ENCODE assay signal across 9 mouse cellular contexts in genomic region chr2:175965031-175965430, GRCm38 (mm10). TPM values are rescaled to one million over a fixed set of nuclear protein-coding genes. Genes with fewer than 3 reads are reported as not detected.
DNase-seq lines count a peak whose midpoint lies in the region; ATAC-seq and TF ChIP-seq lines count a peak whose summit lies in the region.
"Not testable (repeated sequence)": the region's sequence is repeated elsewhere in the genome, so short reads cannot be mapped to it uniquely, and the experiment has no call there.
"Had no signal": no experiment of that assay in that cellular context is flagged by ENCODE, and none has a peak within 500 bp of the region (broad histone marks: within the 10 kb centered on the region; RNA-seq: fewer than 3 reads in every experiment).

Gene Gm2026, plus strand, starts transcription at chr2:175965331.

- not testable (repeated sequence) for H3K36me3 ChIP-seq in embryonic facial prominence, embryonic 15.5 days; heart, embryonic 16.5 days (ENCODE audit: control insufficient read depth, insufficient read depth); intestine, embryonic 14.5 days (ENCODE audit: control insufficient read depth, insufficient read depth, low read length); lung, embryonic 14.5 days (ENCODE audit: insufficient read depth); neural tube, embryonic 12.5 days

- not testable (repeated sequence) for H3K27ac ChIP-seq in embryonic facial prominence, embryonic 15.5 days (replicated peaks); heart, embryonic 16.5 days (ENCODE audit: low read length); intestine, embryonic 14.5 days (ENCODE audit: low read depth); lung, embryonic 14.5 days (ENCODE audit: low read depth); neural tube, embryonic 12.5 days

- H3K4me1 ChIP-seq in embryonic facial prominence, embryonic 15.5 days; heart, embryonic 16.5 days (ENCODE audit: control insufficient read depth, insufficient read depth, low read length); intestine, embryonic 14.5 days (replicated peaks; ENCODE audit: control insufficient read depth, insufficient read depth, low read length); lung, embryonic 14.5 days (ENCODE audit: insufficient read depth); neural tube, embryonic 12.5 days: not testable (repeated sequence)

- not testable (repeated sequence) for ATAC-seq in embryonic facial prominence, embryonic 15.5 days (ENCODE audit: insufficient number of reproducible peaks, low FRiP score, low TSS enrichment, low read depth); heart, embryonic 16.5 days (replicated peaks; ENCODE audit: extremely low read depth, insufficient read depth, low FRiP score); intestine, embryonic 14.5 days (replicated peaks; ENCODE audit: low FRiP score, low TSS enrichment, low read depth); lung, embryonic 14.5 days (ENCODE audit: insufficient read depth); neural tube, embryonic 12.5 days (ENCODE audit: low FRiP score, low read depth)

- WGBS in embryonic facial prominence, embryonic 15.5 days, result no CpG with 5 or more reads among the region's 4 CpGs
- no CpG with 5 or more reads among the region's 4 CpGs for WGBS in heart, embryonic 16.5 days
- WGBS in intestine, embryonic 14.5 days, result no CpG with 5 or more reads among the region's 4 CpGs
- no CpG with 5 or more reads among the region's 4 CpGs for WGBS in lung, embryonic 14.5 days
- no CpG with 5 or more reads among the region's 4 CpGs for WGBS in neural tube, embryonic 12.5 days

- H3K27me3 ChIP-seq in embryonic facial prominence, embryonic 15.5 days; heart, embryonic 16.5 days (ENCODE audit: control insufficient read depth, insufficient read depth, low read length); intestine, embryonic 14.5 days (replicated peaks; ENCODE audit: control insufficient read depth, insufficient read depth, low read length); lung, embryonic 14.5 days (ENCODE audit: insufficient read depth, low read length); neural tube, embryonic 12.5 days (replicated peaks): not testable (repeated sequence)

- not testable (repeated sequence) for H3K4me2 ChIP-seq in embryonic facial prominence, embryonic 15.5 days (replicated peaks); heart, embryonic 16.5 days (ENCODE audit: low read depth, low read length); intestine, embryonic 14.5 days (ENCODE audit: low read length); lung, embryonic 14.5 days; neural tube, embryonic 12.5 days (replicated peaks)

- DNase-seq in adrenal gland, adult 8-10 months; gastrocnemius, postnatal 10 days; intestine, embryonic 14.5 days (ENCODE audit: low spot score); left cerebral cortex, adult 18-20 months (ENCODE audit: low spot score in 2 of 2); lung, embryonic 14.5 days: not testable (repeated sequence)

- H3K9me3 ChIP-seq in embryonic facial prominence, embryonic 15.5 days (replicated peaks); heart, embryonic 16.5 days (replicated peaks; ENCODE audit: control insufficient read depth, low read length); intestine, embryonic 14.5 days (ENCODE audit: control insufficient read depth, low read length); lung, embryonic 14.5 days (ENCODE audit: low read depth, low read length); neural tube, embryonic 12.5 days: not testable (repeated sequence)

- H3K9ac ChIP-seq in embryonic facial prominence, embryonic 15.5 days; heart, embryonic 16.5 days (ENCODE audit: low read length); intestine, embryonic 14.5 days (ENCODE audit: low read length); lung, embryonic 14.5 days; neural tube, embryonic 12.5 days: not testable (repeated sequence)

- TF ChIP-seq CTCF in lung, embryonic 14.5 days (IDR thresholded peaks at IDR 0.05; ENCODE audit: low read depth), result not testable (repeated sequence)

- H3K4me3 ChIP-seq in embryonic facial prominence, embryonic 15.5 days (replicated peaks); heart, embryonic 16.5 days (ENCODE audit: low read length); intestine, embryonic 14.5 days (ENCODE audit: low read depth, low read length); lung, embryonic 14.5 days (ENCODE audit: low read depth, low read length); neural tube, embryonic 12.5 days: not testable (repeated sequence)

RNA-seq across cellular contexts. Expression of gene Gm2026, which starts in this region (rescaled TPM):
- total RNA-seq in adrenal gland, adult 8-10 months (2022), result 10 to 100 TPM; 21.8 to 27.7 (median 24.6) TPM
- 24.2 and 25.3 TPM in 2 replicates for polyA plus RNA-seq in embryonic facial prominence, embryonic 15.5 days (2015; fragmentation: Nextera tagmentation; extraction: Ambion mirVana)
- total RNA-seq in gastrocnemius, postnatal 10 days (2021), result 10 to 100 TPM; 16.2 TPM
- polyA plus RNA-seq in heart, embryonic 16.5 days (2015; fragmentation: Nextera tagmentation; extraction: Ambion mirVana), result 17.1 and 21.2 TPM in 2 replicates
- 26.7 and 27.9 TPM in 2 replicates for polyA plus RNA-seq in intestine, embryonic 14.5 days (2014; fragmentation: Nextera tagmentation; extraction: Ambion mirVana)
- 10 to 100 TPM; 49.6 to 55.7 TPM for total RNA-seq in left cerebral cortex, adult 18-20 months (2021)
- 27.4 and 34.1 TPM in 2 replicates for polyA plus RNA-seq in lung, embryonic 14.5 days (2014; fragmentation: Nextera tagmentation; extraction: Ambion mirVana)
- polyA plus RNA-seq in neural tube, embryonic 12.5 days (2016; fragmentation: Nextera tagmentation; extraction: Ambion mirVana), result 19.1 and 22.2 TPM in 2 replicates
- total RNA-seq: hematopoietic stem cell, adult 5-6 weeks had no signal
